Mouse (Mus musculus) embryonic facial prominence, embryonic 11.5 days (tissue): Measurements from ENCODE around the gene R3hdm1. TPM values are rescaled to one million over a fixed set of nuclear protein-coding genes. Genes with fewer than 3 reads are reported as not detected.

Source experiments
- ATAC-seq: fragments of 200-750 bp; cut with Nextera tagmentation; replicated peaks from 2 replicates; pipeline ENCODE4 v1.8.0; 2017; ENCODE audit warnings: low read depth; ENCODE audit not compliant: insufficient number of reproducible peaks, low FRiP score, low TSS enrichment
- DNase-seq: peaks from one replicate; pipeline ENCODE4 v3.0.0-alpha.2; 2015; ENCODE audit warnings: low spot score
- H3K27ac ChIP-seq: fragments of 300-500 bp; sonication (generic); replicated peaks from 2 replicates; pipeline ENCODE4 v1.5.1; 2014; ENCODE audit warnings: mild to moderate bottlenecking, low read depth, low read length, control low read depth
- H3K27me3 ChIP-seq: fragments of 300-500 bp; sonication (generic); 2 replicates; pipeline ENCODE4 v1.6.1; 2014; ENCODE audit warnings: mild to moderate bottlenecking, low read length, moderate library complexity, mixed read lengths; ENCODE audit not compliant: control insufficient read depth, insufficient read depth
- H3K36me3 ChIP-seq: fragments of 300-500 bp; sonication (generic); replicated peaks from 2 replicates; pipeline ENCODE4 v1.6.1; 2014; ENCODE audit warnings: low read depth, mild to moderate bottlenecking, low read length, moderate library complexity, mixed read lengths; ENCODE audit not compliant: control insufficient read depth, insufficient read depth
- H3K4me1 ChIP-seq: fragments of 300-500 bp; sonication (generic); 2 replicates; pipeline ENCODE4 v1.6.1; 2014; ENCODE audit warnings: low read length, mixed read lengths; ENCODE audit not compliant: control insufficient read depth, insufficient read depth
- H3K4me2 ChIP-seq: fragments of 300-500 bp; sonication (generic); 2 replicates; pipeline ENCODE4 v1.6.1; 2014; ENCODE audit warnings: low read depth, mild to moderate bottlenecking, control low read depth, low read length, moderate library complexity
- H3K4me3 ChIP-seq: fragments of 300-500 bp; sonication (generic); 2 replicates; pipeline ENCODE4 v1.5.1; 2014; ENCODE audit warnings: low read depth, low read length, control low read depth
- H3K9ac ChIP-seq: fragments of 300-500 bp; sonication (generic); replicated peaks from 2 replicates; pipeline ENCODE4 v1.6.1; 2014; ENCODE audit warnings: mild to moderate bottlenecking, control low read depth, low read length
- H3K9me3 ChIP-seq: fragments of 300-500 bp; sonication (generic); replicated peaks from 2 replicates; pipeline ENCODE4 v1.6.1; 2016; ENCODE audit warnings: mild to moderate bottlenecking, low read length, inconsistent platforms, mixed read lengths; ENCODE audit not compliant: control insufficient read depth
- WGBS: fragments of 180-500 bp; shearing (Covaris S2); extraction: QIAGEN DNeasy Blood & Tissue Kit; methylation state at CpG from one replicate; pipeline ENCODE4 v1.1.7; 2014; 5-methylcytosine and 5-hydroxymethylcytosine counted together
- polyA plus RNA-seq: library from polyadenylated mRNA; unstranded; fragments of >200 nt; fragmentation: Nextera tagmentation; extraction: Ambion mirVana; gene quantifications from 2 replicates; pipeline ENCODE4 v1.2.1, GENCODE M21; 2014

R3hdm1 gene
- polyA plus RNA-seq, 1 experiment from 2014 or later = 87.3 TPM

DNA sequence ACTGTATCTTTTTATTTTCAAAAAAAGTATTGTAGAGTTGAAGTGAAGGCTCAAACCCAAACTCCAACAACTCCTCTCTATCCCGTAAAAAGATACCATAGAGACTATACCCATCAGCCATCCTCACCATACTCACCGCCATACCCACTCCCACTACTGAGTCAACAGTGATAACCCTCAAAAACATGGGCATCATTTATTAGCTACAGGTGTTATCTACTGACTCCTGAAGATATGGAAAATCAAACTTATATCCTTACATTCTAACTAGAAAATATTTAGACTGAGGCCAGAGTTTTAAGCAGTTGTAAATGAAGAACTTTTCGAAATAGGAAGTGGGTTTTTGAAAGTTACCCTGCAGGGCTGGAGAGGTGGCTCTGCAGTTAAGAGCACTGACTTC is 33.1 kb upstream of the R3hdm1 start:
- H3K36me3 ChIP-seq = no peaks in the 10 kb centered on the region
- no peaks in the 10 kb centered on the region for H3K4me1 ChIP-seq
- H3K4me3 ChIP-seq = no peak overlapping the region
- no peak overlapping the region for H3K27ac ChIP-seq
- no peaks in the 10 kb centered on the region for H3K27me3 ChIP-seq
- DNase-seq (no peak), ATAC-seq (no peak)
- H3K9ac ChIP-seq = no peak overlapping the region
- H3K9me3 ChIP-seq = no peaks in the 10 kb centered on the region
- H3K4me2 ChIP-seq = no peak overlapping the region
- 93% methylated on average over 3 of the region's 3 CpGs for WGBS

DNA sequence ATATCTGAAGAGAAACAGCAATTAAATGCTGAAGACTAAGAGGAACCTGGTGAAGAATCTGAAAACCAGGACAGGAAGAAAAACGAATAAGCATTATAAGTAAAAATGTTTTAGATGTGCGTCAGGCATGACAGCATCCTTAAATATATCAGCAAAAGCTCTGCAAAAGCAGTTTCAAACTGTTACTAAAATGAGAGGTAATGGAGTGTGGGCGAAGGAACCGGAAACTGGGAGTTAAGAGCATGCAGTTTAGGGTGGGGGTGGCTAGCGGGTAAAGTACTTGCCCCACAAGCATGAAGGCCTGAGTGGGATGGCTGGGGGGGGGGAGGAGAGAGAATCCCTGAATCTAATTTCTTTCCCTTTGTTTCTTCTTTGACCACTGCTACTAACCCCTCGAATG is 30.1 kb upstream of the R3hdm1 start:
- no peak overlapping the region for H3K4me3 ChIP-seq
- no peak overlapping the region for H3K27ac ChIP-seq
- 95% methylated on average over 6 of the region's 6 CpGs for WGBS
- H3K36me3 ChIP-seq = no peaks in the 10 kb centered on the region
- DNase-seq (no peak), ATAC-seq (no peak)
- no peak overlapping the region for H3K4me2 ChIP-seq
- no peaks in the 10 kb centered on the region for H3K4me1 ChIP-seq
- H3K9ac ChIP-seq = no peak overlapping the region
- H3K9me3 ChIP-seq = no peaks in the 10 kb centered on the region
- H3K27me3 ChIP-seq = no peaks in the 10 kb centered on the region

DNA sequence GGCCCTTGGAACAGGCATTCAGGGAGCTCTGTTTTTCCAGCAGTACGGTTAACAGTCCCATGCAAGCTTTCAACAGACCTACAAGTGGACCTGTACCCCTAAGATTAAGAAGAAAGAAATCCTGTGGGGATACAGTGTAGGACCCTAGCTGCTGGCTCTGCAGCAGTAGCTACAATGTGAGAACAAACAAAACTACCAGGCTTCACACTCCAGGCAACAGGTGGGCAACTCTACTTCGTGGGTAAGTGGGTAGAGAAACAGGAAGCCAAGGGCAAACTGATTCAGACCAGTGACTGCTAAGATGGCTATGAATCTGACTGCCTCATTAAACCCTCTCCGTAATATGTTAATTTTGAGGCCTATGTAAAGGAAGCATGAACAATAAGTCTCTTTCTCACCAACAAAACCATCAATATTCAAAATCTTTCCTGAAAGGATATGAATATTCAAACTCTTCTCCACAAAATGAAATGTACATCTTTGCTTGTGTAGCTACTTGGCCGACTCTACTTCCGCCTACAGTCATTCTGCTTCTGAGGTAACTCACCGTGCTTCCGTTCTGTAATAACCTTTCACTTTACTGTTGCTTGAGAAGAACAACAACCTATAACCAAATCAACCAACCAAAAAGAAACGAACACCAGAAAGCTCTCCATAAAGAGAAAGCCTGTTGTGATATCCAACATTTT is 26.2 kb upstream of the R3hdm1 start:
- 88% methylated on average over 8 of the region's 8 CpGs for WGBS
- Histone ChIP-seq H3K9ac (no peak overlapping the region), H3K36me3 (no peaks in the 10 kb centered on the region), H3K27ac (no peak overlapping the region), H3K4me3 (no peak overlapping the region), H3K4me1 (no peaks in the 10 kb centered on the region), H3K27me3 (no peaks in the 10 kb centered on the region), H3K9me3 (no peaks in the 10 kb centered on the region), H3K4me2 (no peak overlapping the region)
- DNase-seq = no peak
- ATAC-seq = no peak

DNA sequence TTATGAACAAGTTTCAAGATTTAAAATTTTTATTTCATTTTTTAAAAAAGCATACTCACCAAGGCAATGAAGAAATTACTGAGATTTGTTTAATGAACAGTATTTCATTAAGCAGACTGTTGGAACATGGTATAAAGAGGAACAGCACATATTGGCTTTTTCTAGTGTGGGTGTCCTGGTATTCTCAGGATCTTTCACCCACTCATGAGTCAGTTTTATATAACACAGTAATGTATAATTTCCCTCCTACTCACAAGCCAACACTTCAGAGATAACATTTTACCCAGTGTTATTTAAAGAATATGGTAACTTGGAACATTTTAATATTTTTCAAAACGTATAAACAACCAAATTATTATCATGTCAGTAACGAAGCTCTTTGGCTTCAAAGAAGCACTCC is 25.3 kb upstream of the R3hdm1 start:
- no peaks in the 10 kb centered on the region for H3K27me3 ChIP-seq
- no peak overlapping the region for H3K4me3 ChIP-seq
- H3K36me3 ChIP-seq = no peaks in the 10 kb centered on the region
- H3K4me2 ChIP-seq = no peak overlapping the region
- H3K9ac ChIP-seq = no peak overlapping the region
- 92% methylated on average over 2 of the region's 2 CpGs for WGBS
- H3K27ac ChIP-seq = no peak overlapping the region
- ATAC-seq = no peak
- no peaks in the 10 kb centered on the region for H3K4me1 ChIP-seq
- no peaks in the 10 kb centered on the region for H3K9me3 ChIP-seq
- DNase-seq = no peak

DNA sequence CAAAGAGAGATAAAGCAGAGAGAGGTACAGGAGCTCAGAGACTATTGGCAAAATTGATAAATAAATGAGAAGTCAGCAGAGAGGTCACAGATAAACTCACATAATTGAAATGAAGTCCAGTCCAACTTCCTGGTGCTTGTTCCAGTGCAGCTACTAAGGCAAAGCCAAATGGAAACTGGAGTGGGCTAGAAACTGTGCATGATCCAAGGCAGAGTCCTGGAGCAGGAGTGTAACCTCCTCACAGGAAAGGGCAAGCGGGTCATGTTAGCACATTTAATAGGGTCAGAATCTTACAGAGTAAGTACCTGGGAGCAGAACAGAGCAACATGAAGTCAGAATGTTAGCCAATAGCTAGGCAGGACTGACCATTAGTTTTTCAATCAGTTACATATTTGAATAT is 24.5 kb upstream of the R3hdm1 start:
- H3K4me1 ChIP-seq = no peaks in the 10 kb centered on the region
- H3K4me2 ChIP-seq = no peak overlapping the region
- DNase-seq (no peak), ATAC-seq (no peak)
- no peaks in the 10 kb centered on the region for H3K36me3 ChIP-seq
- H3K9ac ChIP-seq = no peak overlapping the region
- no peaks in the 10 kb centered on the region for H3K27me3 ChIP-seq
- H3K27ac ChIP-seq = no peak overlapping the region
- H3K9me3 ChIP-seq = no peaks in the 10 kb centered on the region
- 89% methylated on average over 1 of the region's 1 CpGs for WGBS
- H3K4me3 ChIP-seq = no peak overlapping the region

DNA sequence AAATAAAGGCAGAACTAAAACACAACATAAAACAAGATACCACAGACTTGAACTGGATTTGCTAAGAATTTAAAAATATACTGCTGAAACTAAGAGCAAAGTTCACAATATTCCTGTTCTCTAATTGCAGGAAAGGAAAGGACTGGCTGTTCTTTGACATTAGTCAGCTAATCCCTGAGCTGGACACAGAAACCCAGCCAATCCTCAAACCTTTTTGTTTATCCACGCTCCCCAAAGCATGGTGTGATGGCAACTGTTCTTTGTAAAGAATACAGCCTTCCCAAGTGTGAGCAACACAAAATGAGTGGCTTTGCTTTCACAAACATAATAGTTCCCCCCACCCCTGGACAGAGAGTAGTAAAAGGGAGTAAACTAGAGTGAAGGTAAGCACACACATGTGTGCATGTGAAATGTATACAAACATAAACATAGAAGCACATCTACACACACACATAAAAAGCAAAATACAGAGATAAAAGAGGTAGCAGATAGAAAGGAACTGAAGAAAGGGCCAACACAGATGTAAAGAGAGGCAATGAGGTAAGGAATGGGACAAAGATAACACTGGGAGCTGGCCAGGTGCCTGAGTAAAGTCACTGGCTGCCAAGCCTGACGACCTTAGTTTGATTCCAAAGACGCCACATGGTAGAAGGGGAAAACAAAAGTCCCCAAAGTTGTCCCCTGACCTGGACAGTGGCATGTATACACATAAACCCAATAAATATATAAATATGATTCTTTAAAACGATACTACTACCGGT is 22.0 kb upstream of the R3hdm1 start:
- ATAC-seq (no peak), DNase-seq (no peak)
- H3K9ac ChIP-seq = no peak overlapping the region
- no peak overlapping the region for H3K27ac ChIP-seq
- WGBS = 84% methylated on average over 5 of the region's 5 CpGs
- H3K4me1 ChIP-seq = no peaks in the 10 kb centered on the region
- no peak overlapping the region for H3K4me2 ChIP-seq
- no peaks in the 10 kb centered on the region for H3K36me3 ChIP-seq
- H3K9me3 ChIP-seq = no peaks in the 10 kb centered on the region
- H3K4me3 ChIP-seq = no peak overlapping the region
- no peaks in the 10 kb centered on the region for H3K27me3 ChIP-seq

DNA sequence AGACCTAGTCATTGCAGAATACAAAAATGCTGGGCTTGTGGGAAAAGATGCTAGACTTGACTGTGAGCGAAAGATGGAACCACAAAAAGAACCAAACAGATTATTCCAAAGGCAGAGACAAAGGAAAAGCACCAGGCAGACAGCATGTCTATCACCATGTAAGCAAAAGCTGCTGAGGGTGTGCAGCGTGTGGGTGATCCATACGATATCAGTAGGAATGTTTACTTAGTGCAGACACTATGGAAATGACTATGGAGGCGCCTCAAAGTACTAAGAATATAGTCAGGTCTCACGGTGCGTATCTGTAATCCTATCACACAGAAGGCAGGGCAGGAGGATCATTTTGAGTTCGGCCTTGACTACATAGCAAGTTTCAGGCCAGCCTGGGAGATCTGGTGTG is 21.2 kb upstream of the R3hdm1 start:
- Histone ChIP-seq H3K36me3 (no peaks in the 10 kb centered on the region), H3K4me1 (no peaks in the 10 kb centered on the region), H3K4me3 (no peak overlapping the region), H3K4me2 (no peak overlapping the region), H3K27ac (no peak overlapping the region), H3K9me3 (no peaks in the 10 kb centered on the region), H3K27me3 (no peaks in the 10 kb centered on the region), H3K9ac (no peak overlapping the region)
- DNase-seq = no peak
- WGBS = 90% methylated on average over 7 of the region's 7 CpGs
- no peak for ATAC-seq

DNA sequence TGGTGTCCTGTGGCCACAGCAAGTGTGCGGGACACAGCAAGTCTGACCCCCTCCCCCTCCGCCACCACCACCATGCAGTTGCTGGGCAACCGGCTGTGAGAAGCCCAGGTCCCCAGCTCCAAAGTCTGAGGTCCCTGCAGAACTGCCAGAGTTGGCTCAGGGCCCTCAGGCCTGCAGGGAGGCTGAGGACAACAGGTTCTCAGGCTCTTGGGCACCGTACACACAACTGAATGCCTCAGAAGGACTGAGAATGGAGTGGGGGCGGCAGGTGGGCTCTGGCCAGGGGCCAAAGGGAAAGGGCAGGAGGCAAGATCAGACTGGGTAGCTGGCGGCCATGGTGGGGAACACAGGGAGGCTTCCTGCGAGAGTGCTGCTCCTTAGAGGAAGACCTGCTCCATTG is 20.3 kb upstream of the R3hdm1 start:
- WGBS = 90% methylated on average over 7 of the region's 7 CpGs

More for the DNA sequence above, 20.3 kb upstream of the R3hdm1 start:
- Histone ChIP-seq H3K27me3 (no peaks in the 10 kb centered on the region), H3K9me3 (no peaks in the 10 kb centered on the region), H3K4me1 (no peaks in the 10 kb centered on the region), H3K4me3 (no peak overlapping the region), H3K36me3 (no peaks in the 10 kb centered on the region), H3K4me2 (no peak overlapping the region), H3K27ac (no peak overlapping the region), H3K9ac (no peak overlapping the region)
- DNase-seq (no peak), ATAC-seq (no peak)
